Mouse (Mus musculus): ENCODE measurements at regions not wholly inside any gene's neighbourhood (a gene's known extent, or its start where the extent isn't known, plus 50 kb on each side); places are given as distances from the start of the nearest gene placed in this dataset.

DNA sequence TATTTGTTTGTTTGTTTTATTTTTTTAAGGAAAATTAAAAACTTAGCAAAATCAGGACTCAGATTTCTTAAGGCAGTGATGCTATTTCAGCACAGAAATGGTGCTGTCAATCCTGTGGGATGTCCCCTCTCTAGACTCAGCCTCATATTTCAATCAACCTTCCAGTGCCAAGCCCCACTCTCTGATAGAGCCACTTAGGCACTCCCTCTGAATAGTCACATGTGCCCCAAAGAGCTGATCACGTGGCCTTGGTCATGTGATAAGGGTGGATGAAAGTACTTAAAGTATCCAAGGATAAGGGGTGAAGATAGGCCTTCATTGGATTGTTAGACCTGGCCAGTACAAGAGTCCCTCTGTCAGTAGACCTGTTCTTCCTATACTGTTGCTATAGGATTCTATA is 207.9 kb downstream of the Tgfb2 start:
- TF ChIP-seq POLR2A (IDR thresholded peaks at IDR 0.05; ENCODE audit: borderline replicate concordance, insufficient read depth, low read length) (no peak), CTCF (IDR thresholded peaks at IDR 0.05; ENCODE audit: borderline replicate concordance, insufficient read depth, low read depth, low read length) (no peak)
- Histone ChIP-seq H3K4me3 (replicated peaks; ENCODE audit: insufficient read depth, low read depth, low read length) (no peak overlapping the region), H3K4me1 (ENCODE audit: control insufficient read depth, insufficient read depth, low read length) (no peaks in the 10 kb centered on the region), H3K27me3 (ENCODE audit: control insufficient read depth, insufficient read depth, low read length) (no peaks in the 10 kb centered on the region), H3K27ac (ENCODE audit: insufficient read depth, low read length) (no peak overlapping the region)
- no peak for DNase-seq
- 68% methylated on average over 1 of the region's 1 CpGs for WGBS

DNA sequence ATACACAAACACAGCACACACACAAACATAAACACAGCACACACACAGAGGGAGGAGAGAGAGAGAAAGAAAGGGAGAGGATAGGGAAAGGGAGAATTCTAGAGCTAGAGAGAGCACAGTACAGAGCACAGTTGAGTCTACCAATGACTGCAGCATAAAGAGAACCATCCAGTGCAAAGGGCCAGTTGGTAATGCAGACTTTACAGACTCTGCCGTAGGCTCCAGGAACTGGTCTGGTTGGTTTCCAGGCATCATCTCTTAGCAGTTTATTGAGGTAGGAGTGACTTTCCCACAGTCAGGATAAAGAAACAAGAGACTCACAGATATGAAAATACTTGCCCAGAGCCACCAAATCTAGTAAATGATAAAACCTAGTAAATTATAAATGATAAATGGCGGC is 208.5 kb downstream of the Tgfb2 start:
- no peaks in the 10 kb centered on the region for H3K27me3 ChIP-seq (ENCODE audit: control insufficient read depth, insufficient read depth, low read length)
- 94% methylated on average over 2 of the region's 2 CpGs for WGBS
- no peak overlapping the region for H3K27ac ChIP-seq (ENCODE audit: insufficient read depth, low read length)
- no peaks in the 10 kb centered on the region for H3K4me1 ChIP-seq (ENCODE audit: control insufficient read depth, insufficient read depth, low read length)
- no peak overlapping the region for H3K4me3 ChIP-seq (replicated peaks; ENCODE audit: insufficient read depth, low read depth, low read length)
- DNase-seq: no peak
- no peak for TF ChIP-seq POLR2A (IDR thresholded peaks at IDR 0.05; ENCODE audit: borderline replicate concordance, insufficient read depth, low read length)
- no peak for TF ChIP-seq CTCF (IDR thresholded peaks at IDR 0.05; ENCODE audit: borderline replicate concordance, insufficient read depth, low read depth, low read length)

DNA sequence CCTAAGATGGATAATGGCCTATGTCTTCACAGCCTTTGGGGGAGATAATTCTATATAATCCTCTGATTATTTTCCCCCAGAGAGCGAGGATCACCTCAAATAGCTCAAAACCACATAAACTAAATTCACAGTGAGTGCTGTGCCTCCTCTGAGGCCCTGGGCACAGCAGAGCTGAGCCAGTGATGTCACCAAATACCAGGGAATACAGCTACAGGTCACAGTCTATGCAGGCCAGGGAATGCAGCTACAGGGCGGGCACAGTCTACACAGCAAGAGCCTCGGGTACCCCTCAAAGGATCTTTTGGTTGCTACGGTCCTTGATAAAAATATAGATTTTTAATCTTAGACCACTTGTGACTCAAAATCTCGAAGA is 211.4 kb downstream of the Tgfb2 start:
- no peak for TF ChIP-seq POLR2A (IDR thresholded peaks at IDR 0.05; ENCODE audit: borderline replicate concordance, insufficient read depth, low read length)
- no peak for TF ChIP-seq CTCF (IDR thresholded peaks at IDR 0.05; ENCODE audit: borderline replicate concordance, insufficient read depth, low read depth, low read length)
- H3K27ac ChIP-seq (ENCODE audit: insufficient read depth, low read length): no peak overlapping the region
- H3K27me3 ChIP-seq (ENCODE audit: control insufficient read depth, insufficient read depth, low read length): no peaks in the 10 kb centered on the region
- DNase-seq: no peak
- 96% methylated on average over 5 of the region's 5 CpGs for whole genome bisulfite sequencing
- no peaks in the 10 kb centered on the region for H3K4me1 ChIP-seq (ENCODE audit: control insufficient read depth, insufficient read depth, low read length)
- no peak overlapping the region for H3K4me3 ChIP-seq (replicated peaks; ENCODE audit: insufficient read depth, low read depth, low read length)

DNA sequence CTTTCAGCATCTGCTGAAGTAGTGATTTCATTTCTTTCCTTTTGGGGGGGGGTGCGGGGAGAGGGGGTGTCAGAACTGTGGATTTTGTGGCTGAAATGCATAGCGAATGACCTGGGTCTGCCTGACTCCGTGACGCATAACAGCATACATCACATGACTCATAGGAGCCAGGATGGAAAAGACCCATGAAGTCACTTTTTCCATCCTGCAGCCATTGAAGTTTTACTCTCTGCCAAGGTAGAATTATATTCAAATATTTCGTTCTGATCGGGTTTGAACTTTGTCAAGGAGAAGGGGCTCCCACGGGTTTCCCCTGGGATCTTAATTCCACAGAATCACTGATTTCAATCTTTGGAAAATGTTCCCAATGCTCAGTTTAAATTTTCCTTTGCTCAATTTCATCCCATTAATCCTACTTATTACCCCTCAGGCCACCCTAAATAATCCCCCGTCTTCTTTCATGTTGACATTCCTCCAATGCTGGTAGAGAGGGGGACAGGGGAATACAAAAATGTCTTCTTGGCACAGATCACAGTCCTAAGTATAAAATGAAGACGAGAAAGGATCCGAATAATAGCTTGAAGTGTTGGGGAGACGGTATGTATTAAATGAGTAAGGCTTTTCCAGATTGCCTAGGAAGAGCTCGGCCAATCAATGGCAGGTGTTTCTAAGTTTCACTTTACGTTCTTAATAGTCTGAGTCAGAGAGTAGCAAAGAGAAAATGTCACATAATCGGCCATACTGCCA is 212.0 kb downstream of the Tgfb2 start:
- 87% methylated on average over 14 of the region's 14 CpGs for WGBS
- no peak for DNase-seq
- no peak overlapping the region for H3K4me3 ChIP-seq (replicated peaks; ENCODE audit: insufficient read depth, low read depth, low read length)
- H3K4me1 ChIP-seq (ENCODE audit: control insufficient read depth, insufficient read depth, low read length): no peaks in the 10 kb centered on the region
- H3K27me3 ChIP-seq (ENCODE audit: control insufficient read depth, insufficient read depth, low read length): no peaks in the 10 kb centered on the region
- TF ChIP-seq POLR2A (IDR thresholded peaks at IDR 0.05; ENCODE audit: borderline replicate concordance, insufficient read depth, low read length): no peak
- no peak for TF ChIP-seq CTCF (IDR thresholded peaks at IDR 0.05; ENCODE audit: borderline replicate concordance, insufficient read depth, low read depth, low read length)
- H3K27ac ChIP-seq (ENCODE audit: insufficient read depth, low read length): no peak overlapping the region

DNA sequence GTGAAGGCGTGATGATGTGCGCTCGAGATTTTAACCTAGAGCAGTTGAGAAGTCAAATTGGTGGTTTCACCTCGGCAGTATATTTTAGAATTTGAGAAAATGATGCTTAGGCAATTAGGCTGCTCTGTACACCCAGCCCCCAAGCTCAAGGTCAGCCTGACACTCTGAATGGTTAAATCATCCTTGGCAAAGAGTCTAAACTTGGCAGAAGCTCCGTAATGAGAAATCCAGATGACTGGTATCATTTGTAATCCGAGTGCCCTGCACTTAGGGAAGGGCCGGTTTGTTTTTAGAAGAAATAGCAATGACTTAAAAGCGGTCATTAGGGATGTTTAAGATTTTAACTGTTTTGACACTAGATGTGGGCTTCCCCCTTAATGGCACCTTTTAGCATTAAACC is 223.6 kb downstream of the Tgfb2 start:
- Histone ChIP-seq H3K4me1 (ENCODE audit: control insufficient read depth, insufficient read depth, low read length) (no peaks in the 10 kb centered on the region), H3K4me3 (replicated peaks; ENCODE audit: insufficient read depth, low read depth, low read length) (no peak overlapping the region), H3K27ac (ENCODE audit: insufficient read depth, low read length) (no peak overlapping the region), H3K27me3 (ENCODE audit: control insufficient read depth, insufficient read depth, low read length) (no peaks in the 10 kb centered on the region)
- no peak for DNase-seq
- no peak for TF ChIP-seq CTCF (IDR thresholded peaks at IDR 0.05; ENCODE audit: borderline replicate concordance, insufficient read depth, low read depth, low read length)
- TF ChIP-seq POLR2A (IDR thresholded peaks at IDR 0.05; ENCODE audit: borderline replicate concordance, insufficient read depth, low read length): no peak
- WGBS: 55% methylated on average over 8 of the region's 8 CpGs

DNA sequence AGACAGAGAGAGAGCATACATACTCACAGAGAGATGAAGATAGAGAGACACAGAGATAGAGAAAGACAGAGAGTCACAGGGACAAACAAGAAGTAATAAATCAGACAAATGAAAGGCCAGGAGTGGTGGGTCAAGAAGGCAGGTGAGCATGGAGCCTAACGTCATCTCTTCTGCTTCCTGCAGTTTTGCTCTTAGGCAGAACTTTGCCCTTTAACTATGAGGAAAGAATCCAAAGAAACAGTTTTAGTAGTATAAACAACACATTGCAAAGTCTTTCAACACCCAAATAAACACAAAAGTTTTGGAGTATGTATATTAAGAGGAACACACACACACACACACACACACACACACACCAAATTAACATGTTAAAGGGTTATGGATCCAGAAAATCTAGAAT is 225.8 kb downstream of the Tgfb2 start:
- DNase-seq: no peak
- no peak overlapping the region for H3K27ac ChIP-seq (ENCODE audit: insufficient read depth, low read length)
- no peak for TF ChIP-seq CTCF (IDR thresholded peaks at IDR 0.05; ENCODE audit: borderline replicate concordance, insufficient read depth, low read depth, low read length)
- no peak for TF ChIP-seq POLR2A (IDR thresholded peaks at IDR 0.05; ENCODE audit: borderline replicate concordance, insufficient read depth, low read length)
- 88% methylated on average over 1 of the region's 1 CpGs for WGBS
- H3K4me1 ChIP-seq (ENCODE audit: control insufficient read depth, insufficient read depth, low read length): no peaks in the 10 kb centered on the region
- H3K4me3 ChIP-seq (replicated peaks; ENCODE audit: insufficient read depth, low read depth, low read length): no peak overlapping the region
- H3K27me3 ChIP-seq (ENCODE audit: control insufficient read depth, insufficient read depth, low read length): no peaks in the 10 kb centered on the region

DNA sequence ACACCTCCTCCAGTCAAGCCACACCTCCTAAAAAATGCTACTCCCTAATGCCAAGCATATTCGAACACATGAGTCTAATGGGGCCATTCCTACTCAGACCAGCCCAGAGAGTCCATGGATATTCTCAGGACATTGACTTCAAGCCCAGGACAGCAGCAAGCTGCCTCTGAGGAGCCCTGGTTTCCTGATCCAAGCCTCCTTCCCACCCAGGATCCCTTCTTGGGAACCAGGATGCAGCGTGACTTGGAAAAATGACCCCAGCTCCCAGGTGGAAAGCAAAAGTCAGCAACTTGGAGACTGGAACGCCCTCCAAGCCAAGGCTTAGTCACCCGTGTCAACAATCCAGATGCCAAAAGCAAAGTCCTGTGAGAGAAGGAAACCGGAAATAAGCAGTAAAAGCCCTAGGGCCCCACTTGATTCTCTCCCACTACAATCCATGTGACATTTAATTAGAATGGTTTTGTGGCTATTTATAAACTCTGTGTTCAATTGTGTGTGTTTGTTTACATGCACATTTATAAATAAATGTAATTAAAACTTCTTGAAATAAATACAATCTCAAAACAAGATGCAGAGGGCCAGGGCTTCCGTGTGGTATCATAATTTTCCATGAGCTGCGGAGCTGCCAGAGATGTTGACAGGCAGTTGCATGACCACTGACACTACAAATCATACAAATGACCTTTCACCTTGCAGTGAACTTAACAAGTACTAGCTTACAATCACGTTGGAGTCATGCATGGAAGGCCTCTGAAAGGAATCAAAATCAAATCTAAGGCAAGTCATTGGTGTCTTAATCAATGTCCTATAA is 227.2 kb downstream of the Tgfb2 start:
- no peak for DNase-seq

DNA sequence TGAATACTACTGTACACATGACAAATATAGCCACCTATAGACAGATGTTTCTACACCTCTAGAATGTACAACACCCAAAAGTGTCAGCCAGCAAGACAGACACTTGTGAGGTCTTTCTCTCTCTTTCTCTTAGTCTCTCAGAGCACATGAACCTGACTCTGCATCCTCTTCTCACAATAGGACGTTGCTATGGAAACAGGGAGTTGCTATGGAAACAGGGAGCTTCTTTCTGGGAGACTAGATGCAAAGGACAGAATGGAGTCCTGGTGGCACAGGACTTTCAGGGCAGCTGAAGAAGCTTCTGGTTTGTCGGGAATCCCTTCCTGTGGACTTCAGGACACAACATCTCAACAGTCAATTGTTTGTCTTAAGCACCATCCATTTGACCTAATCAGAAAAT is 230.9 kb downstream of the Tgfb2 start:
- DNase-seq: peak in 1 of 2 experiments; percentile 2
- Histone ChIP-seq H3K27me3 (ENCODE audit: control insufficient read depth, insufficient read depth, low read length) (no peaks in the 10 kb centered on the region), H3K4me3 (replicated peaks; ENCODE audit: insufficient read depth, low read depth, low read length) (no peak overlapping the region), H3K27ac (ENCODE audit: insufficient read depth, low read length) (no peak overlapping the region), H3K4me1 (ENCODE audit: control insufficient read depth, insufficient read depth, low read length) (no peaks in the 10 kb centered on the region)
- 20% methylated on average over 2 of the region's 2 CpGs for WGBS
- TF ChIP-seq POLR2A (IDR thresholded peaks at IDR 0.05; ENCODE audit: borderline replicate concordance, insufficient read depth, low read length): no peak
- TF ChIP-seq CTCF (IDR thresholded peaks at IDR 0.05; ENCODE audit: borderline replicate concordance, insufficient read depth, low read depth, low read length): no peak

More for the DNA sequence above, 227.2 kb downstream of the Tgfb2 start:
- no peak overlapping the region for H3K27ac ChIP-seq (ENCODE audit: insufficient read depth, low read length)
- no peak overlapping the region for H3K4me3 ChIP-seq (replicated peaks; ENCODE audit: insufficient read depth, low read depth, low read length)
- 67% methylated on average over 8 of the region's 8 CpGs for WGBS
- no peaks in the 10 kb centered on the region for H3K4me1 ChIP-seq (ENCODE audit: control insufficient read depth, insufficient read depth, low read length)
- TF ChIP-seq POLR2A (IDR thresholded peaks at IDR 0.05; ENCODE audit: borderline replicate concordance, insufficient read depth, low read length) (no peak), CTCF (IDR thresholded peaks at IDR 0.05; ENCODE audit: borderline replicate concordance, insufficient read depth, low read depth, low read length) (no peak)
- H3K27me3 ChIP-seq (ENCODE audit: control insufficient read depth, insufficient read depth, low read length): no peaks in the 10 kb centered on the region

All from cerebellum, adult 2 months (tissue).